Mouse (Mus musculus): Measurements from ENCODE around the gene Gm20883. TPM values are rescaled to one million over a fixed set of nuclear protein-coding genes. Genes with fewer than 3 reads are reported as not detected.
"Not testable (repeated sequence)": the region's sequence is repeated elsewhere in the genome, so short reads cannot be mapped to it uniquely, and the experiment has no call there.

Gene Gm20883
- not detected in 2 replicates for polyA plus RNA-seq (2012; rRNA removed)

DNA sequence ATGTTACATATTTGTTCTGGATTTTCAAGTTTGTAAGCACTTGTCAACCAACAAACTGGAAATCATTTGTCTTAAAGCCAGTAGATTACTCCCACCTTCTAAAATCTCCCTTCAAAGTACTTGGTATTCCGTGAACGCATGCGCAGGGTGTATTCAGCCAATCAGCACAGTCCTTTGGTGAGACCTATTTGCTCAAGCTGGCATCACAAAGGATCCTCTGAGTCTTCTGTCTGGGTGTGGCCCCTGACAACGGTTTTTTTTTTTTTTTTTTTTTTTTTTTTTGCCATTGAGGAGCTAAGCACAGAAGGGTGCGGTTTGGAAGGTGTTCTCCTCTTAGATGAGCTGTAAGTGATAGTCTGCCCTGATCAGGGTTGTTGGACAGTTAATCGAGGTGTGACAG lies at the start of gene Gm20883:
Gene Gm20883, plus strand, starts transcription at position 301 of the 400 bp plus-strand sequence.
- not testable (repeated sequence) for DNase-seq (ENCODE audit: extremely low spot score in 1 of 2, low spot score in 1 of 2)

Data from frontal cortex, adult 2 months (tissue).